Mouse (Mus musculus) forebrain, postnatal 0 days (tissue): ENCODE data around the gene Selenof. TPM values are rescaled to one million over a fixed set of nuclear protein-coding genes. Genes with fewer than 3 reads are reported as not detected.

Experiments
- ATAC-seq: fragments of 200-750 bp; cut with Nextera tagmentation; 2 replicates; pipeline ENCODE4 v1.8.0; 2017; ENCODE audit warnings: mild to moderate bottlenecking, moderate library complexity
- DNase-seq: peaks from one replicate; pipeline ENCODE4 v3.0.0-alpha.2; 2015
- H3K27ac ChIP-seq: fragments of 300-500 bp; sonication (generic); 2 replicates; pipeline ENCODE4 v1.5.1; 2014; ENCODE audit warnings: low read depth, mild to moderate bottlenecking, antibody characterized with exemption, low read length, moderate library complexity, mixed read lengths
- H3K27me3 ChIP-seq: fragments of 300-500 bp; sonication (generic); 2 replicates; pipeline ENCODE4 v1.6.1; 2014; ENCODE audit warnings: mild to moderate bottlenecking, low read length, mixed read lengths; ENCODE audit not compliant: insufficient read depth
- H3K36me3 ChIP-seq: fragments of 300-500 bp; sonication (generic); 2 replicates; pipeline ENCODE4 v1.6.1; 2014; ENCODE audit warnings: mild to moderate bottlenecking, moderate library complexity; ENCODE audit not compliant: insufficient read depth
- H3K4me1 ChIP-seq: fragments of 300-500 bp; sonication (generic); 2 replicates; pipeline ENCODE4 v1.6.1; 2014; ENCODE audit warnings: antibody characterized with exemption; ENCODE audit not compliant: insufficient read depth
- H3K4me2 ChIP-seq: fragments of 300-500 bp; sonication (generic); 2 replicates; pipeline ENCODE4 v1.6.1; 2014; ENCODE audit warnings: low read depth, mild to moderate bottlenecking, moderate library complexity
- H3K4me3 ChIP-seq: fragments of 300-500 bp; sonication (generic); 2 replicates; pipeline ENCODE4 v1.5.1; 2014; ENCODE audit warnings: low read depth, low read length, mixed read lengths
- H3K9ac ChIP-seq: fragments of 300-500 bp; sonication (generic); 2 replicates; pipeline ENCODE4 v1.6.1; 2014; ENCODE audit warnings: mild to moderate bottlenecking
- H3K9me3 ChIP-seq: fragments of 300-500 bp; sonication (generic); 2 replicates; pipeline ENCODE4 v1.6.1; 2016; ENCODE audit warnings: low read length
- CTCF ChIP-seq: sonication (generic); IDR thresholded peaks from 2 replicates; pipeline ENCODE4 v1.5.1; 2016; ENCODE audit warnings: antibody characterized with exemption, control low read depth, low read depth
- WGBS: fragments of 180-500 bp; shearing (Covaris S2); extraction: QIAGEN DNeasy Blood & Tissue Kit; methylation state at CpG from one replicate; pipeline ENCODE4 v1.1.7; 2014; 5-methylcytosine and 5-hydroxymethylcytosine counted together
- polyA plus RNA-seq: library from polyadenylated mRNA; unstranded; fragments of >200 nt; fragmentation: Nextera tagmentation; extraction: Ambion mirVana; gene quantifications from 2 replicates; pipeline ENCODE4 v1.2.1, GENCODE M21; 2015
- total RNA-seq: library from RNA; depleted of rRNA; stranded (reverse); fragments of >200 nt; gene quantifications from 2 replicates; pipeline ENCODE4 v1.2.3, GENCODE M21; 2014

The Selenof gene
- total and polyA plus RNA-seq, 2 experiments from 2014 or later: 347 to 660 TPM

DNA sequence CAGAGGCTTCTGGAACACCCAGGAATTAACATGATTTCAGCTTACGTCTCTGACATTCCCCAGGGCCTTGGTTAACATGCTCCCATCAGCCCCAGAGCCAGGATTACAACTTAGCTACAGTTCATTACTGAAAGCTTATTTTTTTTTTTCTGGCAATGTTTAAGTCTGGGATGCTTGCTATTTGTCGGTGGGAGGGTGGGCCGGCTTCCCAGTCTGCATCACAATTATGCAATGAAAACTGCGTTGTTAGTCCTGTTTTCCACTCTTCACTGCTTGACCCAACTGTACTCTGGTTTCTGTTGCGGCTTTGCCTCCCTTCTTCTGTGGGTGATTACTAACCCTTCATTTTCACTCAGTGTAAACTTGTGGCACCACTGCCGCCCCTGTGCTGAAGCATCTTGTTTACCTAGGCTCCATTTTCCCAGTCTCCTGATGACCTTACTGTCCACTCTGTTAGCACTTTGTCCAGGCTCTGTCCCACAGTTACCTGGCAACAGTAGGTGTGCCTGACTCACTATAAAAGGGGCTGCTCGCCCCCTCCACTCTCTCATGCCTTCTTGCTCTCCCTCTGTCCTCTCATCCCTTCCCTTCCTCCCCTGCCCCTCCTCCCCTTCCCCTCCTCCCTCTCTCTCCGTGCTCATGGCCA lies 41.6 kb downstream of the Selenof start:
- Histone ChIP-seq H3K9ac (no peak overlapping the region), H3K36me3 (no peaks in the 10 kb centered on the region), H3K9me3 (no peaks in the 10 kb centered on the region), H3K27me3 (no peaks in the 10 kb centered on the region), H3K4me3 (no peak overlapping the region), H3K4me1 (0 out of 2 replicates have a peak, but pooled peaks cover under 1% of the 10 kb centered on the region), H3K4me2 (no peak overlapping the region), H3K27ac (no peak overlapping the region)
- no peak; the same call in 1 of the 2 replicates for ATAC-seq
- no peak for TF ChIP-seq CTCF
- 26% methylated on average over 8 of the region's 8 CpGs for WGBS
- DNase-seq: no peak

GRCm38 (mm10) chr3:144612382-144612781 lies 42.3 kb downstream of the Selenof start:
- TF ChIP-seq CTCF: no peak
- no peak for DNase-seq
- 63% methylated on average over 6 of the region's 6 CpGs for WGBS

DNA sequence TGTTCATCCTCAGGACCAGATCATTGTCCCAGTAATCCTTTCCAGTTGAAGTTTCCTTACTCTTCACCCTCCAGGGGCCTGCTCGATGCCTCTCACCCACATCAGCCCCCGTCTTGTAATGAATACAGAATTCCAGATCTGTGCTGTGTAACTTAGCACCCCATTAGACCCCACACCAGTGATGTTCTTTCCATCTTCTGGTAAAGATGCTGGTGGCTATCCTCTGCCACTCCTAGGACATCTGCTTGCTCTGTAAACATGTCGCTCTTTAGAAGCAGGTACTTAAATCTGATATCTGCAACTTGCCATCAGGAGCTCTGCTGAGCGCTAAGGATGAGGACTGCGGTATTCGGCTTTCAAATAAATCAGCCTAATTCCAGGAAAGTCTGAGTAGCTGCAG lies 44.2 kb downstream of the Selenof start:
- Histone ChIP-seq H3K9ac (no peak overlapping the region), H3K9me3 (no peaks in the 10 kb centered on the region), H3K4me1 (0 out of 2 replicates have a peak, but pooled peaks cover 3% of the 10 kb centered on the region), H3K36me3 (no peaks in the 10 kb centered on the region), H3K4me3 (no peak overlapping the region), H3K27me3 (no peaks in the 10 kb centered on the region), H3K27ac (no peak overlapping the region), H3K4me2 (no peak overlapping the region)
- ATAC-seq (no peak), DNase-seq (no peak)
- TF ChIP-seq CTCF: no peak
- 82% methylated on average over 6 of the region's 6 CpGs for WGBS

More at GRCm38 (mm10) chr3:144612382-144612781, 42.3 kb downstream of the Selenof start:
- no peaks in the 10 kb centered on the region for H3K36me3 ChIP-seq
- 0 out of 2 replicates have a peak, but pooled peaks cover 3% of the 10 kb centered on the region for H3K4me1 ChIP-seq
- H3K9me3 ChIP-seq: no peaks in the 10 kb centered on the region
- no peak overlapping the region for H3K9ac ChIP-seq
- no peak overlapping the region for H3K27ac ChIP-seq
- H3K4me2 ChIP-seq: no peak overlapping the region
- H3K4me3 ChIP-seq: no peak overlapping the region
- H3K27me3 ChIP-seq: no peaks in the 10 kb centered on the region
- no peak for ATAC-seq

GRCm38 (mm10) chr3:144614698-144615097 lies 44.6 kb downstream of the Selenof start:
- ATAC-seq: no peak

DNA sequence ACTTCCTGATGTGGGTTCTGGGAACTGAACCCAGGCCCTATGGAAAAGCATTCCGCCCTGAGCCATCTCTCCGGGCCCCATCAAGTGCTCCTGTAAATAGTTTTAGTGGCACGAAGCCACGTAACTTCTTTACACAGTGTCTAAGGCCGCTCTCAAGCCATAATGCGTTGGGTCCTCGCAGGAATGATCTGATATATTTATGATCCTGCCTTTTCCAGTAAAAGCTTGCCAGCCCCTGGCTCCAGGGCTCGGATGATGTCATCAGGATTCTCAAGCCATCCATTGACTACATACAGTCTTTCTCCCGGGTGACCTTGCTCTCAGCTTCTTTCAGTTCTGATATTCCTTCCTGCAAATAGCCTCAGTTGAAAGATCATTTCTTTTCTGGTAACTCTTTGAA lies 45.4 kb downstream of the Selenof start:
- Histone ChIP-seq H3K9me3 (no peaks in the 10 kb centered on the region), H3K27me3 (no peaks in the 10 kb centered on the region), H3K4me1 (0 out of 2 replicates have a peak, but pooled peaks cover 3% of the 10 kb centered on the region), H3K36me3 (no peaks in the 10 kb centered on the region), H3K27ac (no peak overlapping the region), H3K4me2 (no peak overlapping the region), H3K4me3 (no peak overlapping the region), H3K9ac (no peak overlapping the region)
- ATAC-seq (no peak), DNase-seq (no peak)
- TF ChIP-seq CTCF: no peak
- 74% methylated on average over 9 of the region's 9 CpGs for WGBS

More at GRCm38 (mm10) chr3:144614698-144615097, 44.6 kb downstream of the Selenof start:
- no peak for DNase-seq
- no peaks in the 10 kb centered on the region for H3K9me3 ChIP-seq
- no peak overlapping the region for H3K4me3 ChIP-seq
- H3K27ac ChIP-seq: no peak overlapping the region
- no peak overlapping the region for H3K4me2 ChIP-seq
- 0 out of 2 replicates have a peak, but pooled peaks cover 3% of the 10 kb centered on the region for H3K4me1 ChIP-seq
- no peak overlapping the region for H3K9ac ChIP-seq
- no peaks in the 10 kb centered on the region for H3K36me3 ChIP-seq
- no peaks in the 10 kb centered on the region for H3K27me3 ChIP-seq
- 80% methylated on average over 10 of the region's 10 CpGs for WGBS
- no peak for TF ChIP-seq CTCF

DNA sequence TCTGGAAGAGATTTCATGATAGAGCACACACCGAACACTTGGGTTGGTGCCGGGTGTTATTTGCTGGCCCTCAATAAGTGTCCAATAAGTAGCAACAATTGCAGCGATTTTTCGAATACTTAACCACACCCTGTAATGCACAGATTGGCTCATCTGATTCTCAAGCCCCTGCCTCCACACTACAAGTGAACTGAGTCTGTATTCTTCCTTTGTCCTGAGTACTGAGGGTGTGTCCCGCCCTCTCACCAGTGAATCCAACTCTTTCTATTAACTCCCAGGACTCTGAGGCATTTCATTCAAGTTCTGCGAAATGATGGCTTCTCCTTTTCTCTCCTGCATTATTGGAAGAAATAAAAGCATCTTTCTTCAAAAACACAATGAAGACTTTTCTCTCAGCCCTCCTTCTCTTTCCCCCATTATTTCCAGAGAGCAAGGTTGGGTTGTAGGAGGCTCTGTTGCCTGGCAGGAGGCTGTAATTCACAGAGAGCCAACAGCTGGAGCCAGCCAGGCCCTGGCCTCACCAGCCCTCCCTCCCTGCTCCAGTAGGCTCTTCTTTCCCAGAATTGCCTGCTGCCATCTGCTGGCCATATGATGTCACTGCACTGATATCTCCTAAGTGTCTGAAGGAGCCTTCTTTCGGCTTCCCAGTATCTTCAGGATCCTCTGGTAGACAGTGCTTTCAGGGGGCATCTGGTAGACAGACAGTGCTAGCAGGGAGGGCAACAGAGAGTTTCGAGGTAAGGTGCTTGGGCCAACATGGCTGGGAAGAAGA lies 46.7 kb downstream of the Selenof start:
- WGBS: 25% methylated on average over 8 of the region's 8 CpGs
- ATAC-seq (peak; percentile 97), DNase-seq (peak; percentile 89)
- H3K36me3 ChIP-seq: no peaks in the 10 kb centered on the region
- no peak overlapping the region for H3K9ac ChIP-seq
- TF ChIP-seq CTCF: peak; percentile 98
- H3K4me1 ChIP-seq: 0 out of 2 replicates have a peak, but pooled peaks cover 3% of the 10 kb centered on the region
- no peak overlapping the region for H3K4me3 ChIP-seq
- no peak overlapping the region for H3K27ac ChIP-seq
- no peak overlapping the region for H3K4me2 ChIP-seq
- H3K27me3 ChIP-seq: no peaks in the 10 kb centered on the region
- H3K9me3 ChIP-seq: no peaks in the 10 kb centered on the region

- no peak overlapping the region for H3K27ac ChIP-seq
- H3K9me3 ChIP-seq: no peaks in the 10 kb centered on the region
- TF ChIP-seq CTCF: no peak
- H3K4me2 ChIP-seq: no peak overlapping the region
- H3K9ac ChIP-seq: no peak overlapping the region
- DNase-seq: no peak
- no peaks in the 10 kb centered on the region for H3K36me3 ChIP-seq
- WGBS: 77% methylated on average over 10 of the region's 10 CpGs
- 0 out of 2 replicates have a peak, but pooled peaks cover 3% of the 10 kb centered on the region for H3K4me1 ChIP-seq
- H3K27me3 ChIP-seq: no peaks in the 10 kb centered on the region
- no peak overlapping the region for H3K4me3 ChIP-seq
- no peak for ATAC-seq
These were observed 47.6 kb downstream of the Selenof start for GRCm38 (mm10) chr3:144617633-144618180.
